In genomic region chr13:104947958-104948357, GRCm38 (mm10) we compare ENCODE assay signal across 9 mouse cellular contexts.
DNase-seq lines count a peak whose midpoint lies in the region; ATAC-seq and TF ChIP-seq lines count a peak whose summit lies in the region.
"Had no signal": no experiment of that assay in that cellular context is flagged by ENCODE, and none has a peak within 500 bp of the region (broad histone marks: within the 10 kb centered on the region; RNA-seq: fewer than 3 reads in every experiment).

No protein-coding gene starts in this region.

- H3K4me2 ChIP-seq in forebrain, embryonic 15.5 days (replicated peaks), result no peak overlapping the region
- peak overlapping the region; percentile 48 for H3K4me2 ChIP-seq in liver, postnatal 0 days (ENCODE audit: low read depth, low read length)
- H3K4me2 ChIP-seq in neural tube, embryonic 15.5 days, result peak overlapping the region; percentile 47

- TF ChIP-seq POLR2A in thymus, adult 2 months (IDR thresholded peaks at IDR 0.05; ENCODE audit: control insufficient read depth, extremely low read depth, insufficient read depth, low read length, poor library complexity), result no peak

- H3K4me1 ChIP-seq in forebrain, embryonic 15.5 days, result peaks cover 8% of the 10 kb centered on the region; the same call in 1 of the 2 replicates
- no peaks in the 10 kb centered on the region for H3K4me1 ChIP-seq in liver, postnatal 0 days (ENCODE audit: insufficient read depth)
- peaks cover 2% of the 10 kb centered on the region; the same call in 1 of the 2 replicates for H3K4me1 ChIP-seq in neural tube, embryonic 15.5 days
- no peaks in the 10 kb centered on the region for H3K4me1 ChIP-seq in thymus, adult 2 months (replicated peaks; ENCODE audit: control insufficient read depth, insufficient read depth, low read length)

- no peaks in the 10 kb centered on the region for H3K27me3 ChIP-seq in forebrain, embryonic 15.5 days
- H3K27me3 ChIP-seq in liver, postnatal 0 days (ENCODE audit: insufficient read depth, low read length), result no peaks in the 10 kb centered on the region
- no peaks in the 10 kb centered on the region for H3K27me3 ChIP-seq in neural tube, embryonic 15.5 days (replicated peaks)
- H3K27me3 ChIP-seq in thymus, adult 2 months (ENCODE audit: control insufficient read depth, insufficient read depth, low read length), result no peaks in the 10 kb centered on the region

- TF ChIP-seq EP300 in liver, postnatal 0 days (IDR thresholded peaks at IDR 0.05; ENCODE audit: low read depth), result no peak

- H3K9me3 ChIP-seq in forebrain, embryonic 15.5 days, result no peaks in the 10 kb centered on the region
- no peaks in the 10 kb centered on the region for H3K9me3 ChIP-seq in liver, postnatal 0 days (ENCODE audit: low read length)
- H3K9me3 ChIP-seq in neural tube, embryonic 15.5 days (replicated peaks), result no peaks in the 10 kb centered on the region

- intact Hi-C loops in heart, postnatal 14 days (cut with DNase I), result loop anchor here (1.0 to 5.0 kb wide), 5 partner anchors 105 to 429 kb away; no protein-coding TSS in a partner anchor

- H3K9ac ChIP-seq in forebrain, embryonic 15.5 days (replicated peaks), result no peak overlapping the region
- H3K9ac ChIP-seq in liver, postnatal 0 days (replicated peaks), result no peak overlapping the region
- no peak overlapping the region for H3K9ac ChIP-seq in neural tube, embryonic 15.5 days (replicated peaks)

- peak overlapping the region; percentile 43; the same call in 1 of the 2 replicates for H3K27ac ChIP-seq in forebrain, embryonic 15.5 days (replicated peaks)
- H3K27ac ChIP-seq in liver, postnatal 0 days (ENCODE audit: low read depth), result no peak overlapping the region
- H3K27ac ChIP-seq in neural tube, embryonic 15.5 days (replicated peaks), result no peak overlapping the region
- no peak overlapping the region for H3K27ac ChIP-seq in thymus, adult 2 months (ENCODE audit: control insufficient read depth, insufficient read depth, low read length)
- H3K27ac ChIP-seq: macrophage had no signal

- peak; percentile 80 for TF ChIP-seq CTCF in liver, postnatal 0 days (IDR thresholded peaks at IDR 0.05; ENCODE audit: low read depth)
- no peak for TF ChIP-seq CTCF in thymus, adult 2 months (IDR thresholded peaks at IDR 0.05; ENCODE audit: borderline replicate concordance, control insufficient read depth, extremely low read depth, insufficient read depth, low read length, poor library complexity)

- H3K4me3 ChIP-seq in forebrain, embryonic 15.5 days, result no peak overlapping the region
- H3K4me3 ChIP-seq in liver, postnatal 0 days (ENCODE audit: low read depth, low read length), result no peak overlapping the region
- H3K4me3 ChIP-seq in neural tube, embryonic 15.5 days (replicated peaks), result no peak overlapping the region
- no peak overlapping the region for H3K4me3 ChIP-seq in thymus, adult 2 months (ENCODE audit: control insufficient read depth, insufficient read depth, low read length)

- WGBS in forebrain, embryonic 15.5 days, result under 1% methylated on average over 7 of the region's 7 CpGs
- WGBS in liver, postnatal 0 days (ENCODE audit: insufficient replicate concordance), result 1% methylated on average over 7 of the region's 7 CpGs
- WGBS in neural tube, embryonic 15.5 days, result under 1% methylated on average over 7 of the region's 7 CpGs
- WGBS in thymus, adult 2 months, result 1% methylated on average over 7 of the region's 7 CpGs

- DNase-seq in ES-CJ7 (ENCODE audit: low read depth, low spot score), result peak; percentile 93
- DNase-seq in heart, postnatal 14 days, result peak; percentile 73 to 86
- DNase-seq in kidney, postnatal 4 days, result peak; percentile 83 to 87
- DNase-seq in liver, postnatal 0 days, result peak; percentile 80
- DNase-seq in thymus, adult 2 months, result peak; percentile 67

- peak; percentile 69 for ATAC-seq in cerebellum, adult (ENCODE audit: insufficient number of reproducible peaks, low FRiP score, low TSS enrichment)
- peak; percentile 93 for ATAC-seq in forebrain, embryonic 15.5 days (replicated peaks)
- ATAC-seq in liver, postnatal 0 days, result peak; percentile 58; the same call in 1 of the 2 replicates
- ATAC-seq in neural tube, embryonic 15.5 days (ENCODE audit: low FRiP score), result peak; percentile 92

- H3K36me3 ChIP-seq in forebrain, embryonic 15.5 days, result no peaks in the 10 kb centered on the region
- no peaks in the 10 kb centered on the region for H3K36me3 ChIP-seq in liver, postnatal 0 days (replicated peaks; ENCODE audit: insufficient read depth, low read length)
- H3K36me3 ChIP-seq in neural tube, embryonic 15.5 days, result no peaks in the 10 kb centered on the region
- H3K36me3 ChIP-seq in thymus, adult 2 months (ENCODE audit: control insufficient read depth, insufficient read depth, low read length), result no peaks in the 10 kb centered on the region
